Mouse (Mus musculus): Measurements from ENCODE around the gene Ccdc71.

The Ccdc71 gene

GRCm38 (mm10) chr9:108491286-108491580, 30.9 kb downstream of the Ccdc71 start:
- H3K27me3 ChIP-seq (ENCODE audit: control insufficient read depth, insufficient read depth, low read length, poor library complexity, severe bottlenecking), result no peaks in the 10 kb centered on the region
- peaks cover 14% of the 10 kb centered on the region for H3K36me3 ChIP-seq (ENCODE audit: control insufficient read depth, insufficient read depth, low read length, poor library complexity, severe bottlenecking)
- DNase-seq (ENCODE audit: low read depth, low spot score), result no peak

GRCm38 (mm10) chr9:108492043-108492750, 31.9 kb downstream of the Ccdc71 start:
- Histone ChIP-seq H3K36me3 (ENCODE audit: control insufficient read depth, insufficient read depth, low read length, poor library complexity, severe bottlenecking) (peaks cover 16% of the 10 kb centered on the region), H3K27me3 (ENCODE audit: control insufficient read depth, insufficient read depth, low read length, poor library complexity, severe bottlenecking) (no peaks in the 10 kb centered on the region)
- DNase-seq (ENCODE audit: low read depth, low spot score), result peak; percentile 18

GRCm38 (mm10) chr9:108493246-108493645, 32.9 kb downstream of the Ccdc71 start:
- DNase-seq (ENCODE audit: low read depth, low spot score), result no peak
- Histone ChIP-seq H3K36me3 (ENCODE audit: control insufficient read depth, insufficient read depth, low read length, poor library complexity, severe bottlenecking) (peaks cover 19% of the 10 kb centered on the region), H3K27me3 (ENCODE audit: control insufficient read depth, insufficient read depth, low read length, poor library complexity, severe bottlenecking) (no peaks in the 10 kb centered on the region)

- no peak for DNase-seq (ENCODE audit: low read depth, low spot score)
- Histone ChIP-seq H3K27me3 (ENCODE audit: control insufficient read depth, insufficient read depth, low read length, poor library complexity, severe bottlenecking) (no peaks in the 10 kb centered on the region), H3K36me3 (ENCODE audit: control insufficient read depth, insufficient read depth, low read length, poor library complexity, severe bottlenecking) (peaks cover 23% of the 10 kb centered on the region)
Measured at GRCm38 (mm10) chr9:108494146-108494825, 34.0 kb downstream of the Ccdc71 start.

GRCm38 (mm10) chr9:108494905-108495304, 34.6 kb downstream of the Ccdc71 start:
- H3K27me3 ChIP-seq (ENCODE audit: control insufficient read depth, insufficient read depth, low read length, poor library complexity, severe bottlenecking), result no peaks in the 10 kb centered on the region
- H3K36me3 ChIP-seq (ENCODE audit: control insufficient read depth, insufficient read depth, low read length, poor library complexity, severe bottlenecking), result peaks cover 24% of the 10 kb centered on the region
- no peak for DNase-seq (ENCODE audit: low read depth, low spot score)

- Histone ChIP-seq H3K36me3 (ENCODE audit: control insufficient read depth, insufficient read depth, low read length, poor library complexity, severe bottlenecking) (peaks cover 24% of the 10 kb centered on the region), H3K27me3 (ENCODE audit: control insufficient read depth, insufficient read depth, low read length, poor library complexity, severe bottlenecking) (no peaks in the 10 kb centered on the region)
- no peak for DNase-seq (ENCODE audit: low read depth, low spot score)
Measured at GRCm38 (mm10) chr9:108499231-108499630, 38.9 kb downstream of the Ccdc71 start.

- Histone ChIP-seq H3K36me3 (ENCODE audit: control insufficient read depth, insufficient read depth, low read length, poor library complexity, severe bottlenecking) (peaks cover 21% of the 10 kb centered on the region), H3K27me3 (ENCODE audit: control insufficient read depth, insufficient read depth, low read length, poor library complexity, severe bottlenecking) (no peaks in the 10 kb centered on the region)
- no peak for DNase-seq (ENCODE audit: low read depth, low spot score)
Measured at GRCm38 (mm10) chr9:108499943-108500342, 39.6 kb downstream of the Ccdc71 start.

GRCm38 (mm10) chr9:108506901-108507300, 46.6 kb downstream of the Ccdc71 start:
- DNase-seq (ENCODE audit: low read depth, low spot score), result no peak
- peaks cover 11% of the 10 kb centered on the region for H3K36me3 ChIP-seq (ENCODE audit: control insufficient read depth, insufficient read depth, low read length, poor library complexity, severe bottlenecking)
- no peaks in the 10 kb centered on the region for H3K27me3 ChIP-seq (ENCODE audit: control insufficient read depth, insufficient read depth, low read length, poor library complexity, severe bottlenecking)

- H3K27me3 ChIP-seq (ENCODE audit: control insufficient read depth, insufficient read depth, low read length, poor library complexity, severe bottlenecking), result no peaks in the 10 kb centered on the region
- DNase-seq (ENCODE audit: low read depth, low spot score), result peak; percentile 95
- H3K36me3 ChIP-seq (ENCODE audit: control insufficient read depth, insufficient read depth, low read length, poor library complexity, severe bottlenecking), result peaks cover 15% of the 10 kb centered on the region
Measured at GRCm38 (mm10) chr9:108507619-108508434, 47.5 kb downstream of the Ccdc71 start, which contains the start of gene Qars. TSS of gene Qars (plus strand) at chr9:108507706.

- Histone ChIP-seq H3K36me3 (ENCODE audit: control insufficient read depth, insufficient read depth, low read length, poor library complexity, severe bottlenecking) (peaks cover 16% of the 10 kb centered on the region), H3K27me3 (ENCODE audit: control insufficient read depth, insufficient read depth, low read length, poor library complexity, severe bottlenecking) (no peaks in the 10 kb centered on the region)
- DNase-seq (ENCODE audit: low read depth, low spot score), result no peak
Measured at GRCm38 (mm10) chr9:108508776-108509175, 48.4 kb downstream of the Ccdc71 start.

Data from splenic B cell, adult 2 months (primary cell).